Mouse (Mus musculus) stomach, postnatal 0 days (tissue): ENCODE measurements around the gene Arhgap31. TPM values are rescaled to one million over a fixed set of nuclear protein-coding genes. Genes with fewer than 3 reads are reported as not detected.

Experiments used
- ATAC-seq: fragments of 200-750 bp; cut with Nextera tagmentation; 2 replicates; pipeline ENCODE4 v1.8.0; 2017; ENCODE audit not compliant: low FRiP score, low TSS enrichment
- DNase-seq: peaks from one replicate; pipeline ENCODE4 v3.0.0-alpha.2; 2016; ENCODE audit warnings: low spot score
- H3K27ac ChIP-seq: fragments of 300-500 bp; sonication (generic); replicated peaks from 2 replicates; pipeline ENCODE4 v1.5.1; 2014; ENCODE audit warnings: mild to moderate bottlenecking, control low read depth
- H3K27me3 ChIP-seq: fragments of 300-500 bp; sonication (generic); 2 replicates; pipeline ENCODE4 v1.6.1; 2014; ENCODE audit warnings: low read length; ENCODE audit not compliant: control insufficient read depth, insufficient read depth
- H3K36me3 ChIP-seq: fragments of 300-500 bp; sonication (generic); 2 replicates; pipeline ENCODE4 v1.6.1; 2014; ENCODE audit warnings: low read length, mixed read lengths; ENCODE audit not compliant: control insufficient read depth, insufficient read depth
- H3K4me1 ChIP-seq: fragments of 300-500 bp; sonication (generic); replicated peaks from 2 replicates; pipeline ENCODE4 v1.6.1; 2014; ENCODE audit warnings: antibody characterized with exemption; ENCODE audit not compliant: control insufficient read depth, insufficient read depth
- H3K4me2 ChIP-seq: fragments of 300-500 bp; sonication (generic); replicated peaks from 2 replicates; pipeline ENCODE4 v1.6.1; 2014; ENCODE audit warnings: low read depth, mild to moderate bottlenecking, control low read depth, moderate library complexity
- H3K4me3 ChIP-seq: fragments of 300-500 bp; sonication (generic); 2 replicates; pipeline ENCODE4 v1.5.1; 2014; ENCODE audit warnings: low read depth, low read length, control low read depth
- H3K9ac ChIP-seq: fragments of 300-500 bp; sonication (generic); 2 replicates; pipeline ENCODE4 v1.6.1; 2014; ENCODE audit warnings: mild to moderate bottlenecking, low read length, control low read depth, mixed read lengths
- H3K9me3 ChIP-seq: fragments of 300-500 bp; sonication (generic); 2 replicates; pipeline ENCODE4 v1.6.1; 2016; ENCODE audit warnings: low read length; ENCODE audit not compliant: control insufficient read depth
- CTCF ChIP-seq: IDR thresholded peaks from 2 replicates; pipeline ENCODE4 v1.5.1; 2016; ENCODE audit warnings: antibody characterized with exemption, low read depth, mild to moderate bottlenecking, moderate library complexity
- EP300 ChIP-seq: optimal IDR thresholded peaks from 2 replicates; pipeline ENCODE3; 2016; ENCODE audit warnings: antibody characterized with exemption
- WGBS: fragments of 180-500 bp; shearing (Covaris S2); extraction: QIAGEN DNeasy Blood & Tissue Kit; methylation state at CpG from one replicate; pipeline ENCODE4 v1.1.7; 2014; 5-methylcytosine and 5-hydroxymethylcytosine counted together
- polyA plus RNA-seq: library from polyadenylated mRNA; unstranded; fragments of >200 nt; fragmentation: Nextera tagmentation; extraction: Ambion mirVana; gene quantifications from 2 replicates; pipeline ENCODE4 v1.2.1, GENCODE M21; 2015

Gene Arhgap31
- polyA plus RNA-seq, 1 experiment from 2014 or later: 3.1 TPM

DNA sequence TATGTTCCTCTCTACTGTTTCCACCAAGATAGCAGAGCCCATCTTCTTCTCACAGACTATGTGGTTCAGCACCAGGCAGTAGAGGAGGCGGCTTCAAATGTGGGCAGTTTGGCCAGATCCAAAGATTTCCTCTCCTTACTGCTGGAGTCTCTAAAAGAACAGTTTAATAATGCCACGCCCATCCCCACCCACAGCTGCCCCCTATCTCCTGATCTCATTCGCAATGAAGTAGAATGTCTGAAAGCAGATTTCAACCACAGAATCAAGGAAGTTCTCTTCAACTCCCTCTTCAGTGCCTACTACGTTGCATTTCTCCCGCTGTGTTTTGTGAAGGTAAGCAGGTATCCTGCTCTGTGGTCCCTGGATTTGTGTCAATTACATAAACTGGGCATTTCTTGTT, 127.9 kb downstream of the Arhgap31 start:
- Histone ChIP-seq H3K9ac (no peak overlapping the region), H3K4me2 (no peak overlapping the region), H3K36me3 (peaks cover 40% of the 10 kb centered on the region), H3K4me1 (no peaks in the 10 kb centered on the region), H3K27ac (no peak overlapping the region), H3K27me3 (no peaks in the 10 kb centered on the region), H3K4me3 (no peak overlapping the region), H3K9me3 (no peaks in the 10 kb centered on the region)
- ATAC-seq (no peak), DNase-seq (no peak)
- TF ChIP-seq EP300 (no peak), CTCF (no peak)
- 78% methylated on average over 5 of the region's 5 CpGs for WGBS

DNA sequence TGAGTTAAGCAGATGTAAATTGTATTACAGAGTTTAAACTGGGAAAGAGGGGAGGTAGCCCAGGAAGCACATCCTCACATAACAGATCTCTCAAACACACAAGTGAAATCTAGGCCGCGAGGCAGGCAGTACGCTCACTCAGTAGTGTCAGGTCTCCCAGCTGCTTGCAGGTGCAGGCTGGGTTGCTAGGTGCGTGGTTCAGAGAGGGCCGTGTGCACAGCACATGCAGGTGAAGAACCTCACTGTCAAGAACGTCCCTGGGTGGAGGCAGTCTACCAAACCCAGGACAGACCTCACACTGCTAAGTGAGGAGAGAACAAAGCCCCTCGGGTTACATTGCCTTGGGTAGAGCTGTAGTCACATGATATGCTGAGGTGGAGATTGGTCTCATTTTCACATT, 128.3 kb downstream of the Arhgap31 start:
- DNase-seq: no peak
- no peak overlapping the region for H3K4me3 ChIP-seq
- H3K27me3 ChIP-seq: no peaks in the 10 kb centered on the region
- H3K9me3 ChIP-seq: no peaks in the 10 kb centered on the region
- no peak overlapping the region for H3K9ac ChIP-seq
- H3K4me2 ChIP-seq: no peak overlapping the region
- 80% methylated on average over 7 of the region's 7 CpGs for WGBS
- no peaks in the 10 kb centered on the region for H3K4me1 ChIP-seq
- no peak overlapping the region for H3K27ac ChIP-seq
- no peak for ATAC-seq
- TF ChIP-seq EP300 (no peak), CTCF (no peak)
- H3K36me3 ChIP-seq: peaks cover 40% of the 10 kb centered on the region

DNA sequence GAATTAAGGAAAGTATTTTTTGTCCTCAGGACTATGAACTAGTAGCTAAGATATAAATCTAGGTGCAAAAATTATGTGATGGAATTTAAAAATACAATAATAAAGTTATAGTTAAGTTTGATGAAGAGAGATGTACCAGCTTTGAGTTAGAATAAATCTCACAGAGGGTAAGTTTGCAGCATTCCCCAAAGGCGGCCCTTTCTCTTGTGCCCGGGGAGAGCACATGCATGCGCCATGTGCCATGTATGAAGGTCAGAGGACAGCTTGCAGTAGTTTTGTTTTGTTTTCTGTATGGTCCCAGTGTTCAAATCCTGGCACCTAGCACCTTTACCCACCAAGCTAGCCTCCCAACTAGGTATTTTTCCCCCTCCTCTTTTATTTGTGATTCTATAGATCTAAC, 141.6 kb downstream of the Arhgap31 start:
- no peak overlapping the region for H3K9ac ChIP-seq
- ATAC-seq (no peak), DNase-seq (no peak)
- no peaks in the 10 kb centered on the region for H3K27me3 ChIP-seq
- H3K27ac ChIP-seq: no peak overlapping the region
- peaks cover 6% of the 10 kb centered on the region; the same call in 1 of the 2 replicates for H3K36me3 ChIP-seq
- WGBS: 90% methylated on average over 3 of the region's 3 CpGs
- no peaks in the 10 kb centered on the region for H3K4me1 ChIP-seq
- no peak overlapping the region for H3K4me2 ChIP-seq
- H3K4me3 ChIP-seq: no peak overlapping the region
- no peaks in the 10 kb centered on the region for H3K9me3 ChIP-seq
- TF ChIP-seq EP300 (no peak), CTCF (no peak)

DNA sequence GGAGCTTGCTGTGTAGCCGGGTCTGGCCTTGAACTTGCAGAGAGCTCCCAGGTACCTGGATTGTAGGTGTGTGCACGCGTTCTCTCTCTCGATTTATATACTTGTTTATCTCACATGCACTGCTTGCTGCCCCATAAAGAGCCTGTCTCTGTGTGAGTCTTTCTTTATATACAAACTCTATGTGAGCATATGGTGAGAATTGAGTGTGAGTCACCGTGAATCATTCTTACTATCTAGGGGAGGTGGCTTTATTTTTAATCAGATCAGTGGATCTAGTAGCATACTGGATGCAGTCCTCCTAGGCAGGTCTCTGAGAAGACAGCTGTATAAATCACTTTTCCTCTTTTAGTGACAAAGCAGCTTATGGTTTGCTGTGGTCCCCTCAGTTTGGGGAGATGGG, 144.9 kb downstream of the Arhgap31 start:
- no peaks in the 10 kb centered on the region for H3K9me3 ChIP-seq
- H3K4me3 ChIP-seq: no peak overlapping the region
- no peaks in the 10 kb centered on the region for H3K27me3 ChIP-seq
- no peak for DNase-seq
- TF ChIP-seq CTCF (no peak), EP300 (no peak)
- ATAC-seq: 0 out of 2 replicates have a peak, but pooled peaks have one; percentile 66
- no peaks in the 10 kb centered on the region for H3K4me1 ChIP-seq
- H3K9ac ChIP-seq: no peak overlapping the region
- 87% methylated on average over 5 of the region's 5 CpGs for WGBS
- no peak overlapping the region for H3K4me2 ChIP-seq
- peaks cover 3% of the 10 kb centered on the region; the same call in 1 of the 2 replicates for H3K36me3 ChIP-seq
- H3K27ac ChIP-seq: no peak overlapping the region

DNA sequence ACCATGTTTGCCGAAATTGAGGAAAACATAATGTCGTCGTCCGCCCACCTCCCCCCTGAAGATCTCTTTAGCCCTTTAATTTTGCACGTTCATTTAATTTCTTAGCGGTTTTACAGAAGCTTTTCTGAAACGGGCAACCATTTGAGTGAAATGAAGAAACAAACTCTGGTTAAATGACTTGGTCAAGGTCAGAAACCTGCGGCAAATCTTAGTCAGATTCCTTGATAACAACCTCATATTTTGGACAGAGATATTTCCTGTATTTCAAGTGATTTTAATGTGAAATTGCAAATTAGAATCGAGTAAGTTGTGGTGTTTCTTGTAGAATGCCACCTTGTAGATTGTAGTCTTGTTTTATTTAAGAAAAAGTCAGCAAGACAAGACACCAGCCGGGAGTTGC, 149.6 kb downstream of the Arhgap31 start:
- no peaks in the 10 kb centered on the region for H3K27me3 ChIP-seq
- peak overlapping the region; percentile 96 for H3K9ac ChIP-seq
- DNase-seq (no peak), ATAC-seq (no peak)
- H3K4me3 ChIP-seq: peak overlapping the region; percentile 96
- H3K27ac ChIP-seq: no peak overlapping the region; the same call in 1 of the 2 replicates
- TF ChIP-seq EP300: no peak
- TF ChIP-seq CTCF: no peak
- H3K4me2 ChIP-seq: peak overlapping the region; percentile 72
- H3K9me3 ChIP-seq: no peaks in the 10 kb centered on the region
- no peaks in the 10 kb centered on the region; the same call in 1 of the 2 replicates for H3K36me3 ChIP-seq
- no peaks in the 10 kb centered on the region for H3K4me1 ChIP-seq
- 22% methylated on average over 10 of the region's 10 CpGs for WGBS

DNA sequence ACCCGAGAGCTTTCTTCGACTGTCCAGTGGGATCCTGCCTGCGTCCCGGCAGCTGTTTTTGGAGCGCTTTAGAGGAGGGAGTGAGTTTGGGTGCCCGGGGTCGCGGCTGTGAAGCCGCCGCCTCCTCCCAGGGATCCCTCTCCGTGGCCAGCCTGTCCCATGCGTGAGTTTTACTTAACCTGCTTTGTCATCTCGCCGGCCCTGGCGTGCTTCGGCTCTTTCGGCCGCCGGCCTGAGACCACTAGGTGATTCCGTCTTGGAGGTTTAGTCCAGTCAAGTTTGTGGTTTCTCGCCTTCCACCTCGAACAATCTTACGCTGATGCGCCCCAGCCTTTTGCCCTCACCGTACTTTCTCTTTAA, 150.1 kb downstream of the Arhgap31 start:
- Histone ChIP-seq H3K36me3 (no peaks in the 10 kb centered on the region; the same call in 1 of the 2 replicates), H3K9ac (peak overlapping the region; percentile 96), H3K4me1 (no peaks in the 10 kb centered on the region), H3K4me3 (peak overlapping the region; percentile 96), H3K27ac (peak overlapping the region; percentile 89), H3K9me3 (no peaks in the 10 kb centered on the region), H3K4me2 (peak overlapping the region; percentile 72), H3K27me3 (no peaks in the 10 kb centered on the region)
- DNase-seq: no peak
- ATAC-seq: no peak; the same call in 1 of the 2 replicates
- under 1% methylated on average over 25 of the region's 25 CpGs for WGBS
- TF ChIP-seq CTCF (no peak), EP300 (no peak)
